Mouse (Mus musculus) stomach, postnatal 0 days (tissue): ENCODE results near the gene Scnm1. TPM values are rescaled to one million over a fixed set of nuclear protein-coding genes. Genes with fewer than 3 reads are reported as not detected.
A peak's percentile ranks its signal among the peaks of the same experiment; 100 is the strongest.

Source experiments
- ATAC-seq: fragments of 200-750 bp; cut with Nextera tagmentation; 2 replicates; pipeline ENCODE4 v1.8.0; 2017; ENCODE audit not compliant: low FRiP score, low TSS enrichment
- DNase-seq: peaks from one replicate; pipeline ENCODE4 v3.0.0-alpha.2; 2016; ENCODE audit warnings: low spot score
- H3K27ac ChIP-seq: fragments of 300-500 bp; sonication (generic); replicated peaks from 2 replicates; pipeline ENCODE4 v1.5.1; 2014; ENCODE audit warnings: mild to moderate bottlenecking, control low read depth
- H3K27me3 ChIP-seq: fragments of 300-500 bp; sonication (generic); 2 replicates; pipeline ENCODE4 v1.6.1; 2014; ENCODE audit warnings: low read length; ENCODE audit not compliant: control insufficient read depth, insufficient read depth
- H3K36me3 ChIP-seq: fragments of 300-500 bp; sonication (generic); 2 replicates; pipeline ENCODE4 v1.6.1; 2014; ENCODE audit warnings: low read length, mixed read lengths; ENCODE audit not compliant: control insufficient read depth, insufficient read depth
- H3K4me1 ChIP-seq: fragments of 300-500 bp; sonication (generic); replicated peaks from 2 replicates; pipeline ENCODE4 v1.6.1; 2014; ENCODE audit warnings: antibody characterized with exemption; ENCODE audit not compliant: control insufficient read depth, insufficient read depth
- H3K4me2 ChIP-seq: fragments of 300-500 bp; sonication (generic); replicated peaks from 2 replicates; pipeline ENCODE4 v1.6.1; 2014; ENCODE audit warnings: low read depth, mild to moderate bottlenecking, control low read depth, moderate library complexity
- H3K4me3 ChIP-seq: fragments of 300-500 bp; sonication (generic); 2 replicates; pipeline ENCODE4 v1.5.1; 2014; ENCODE audit warnings: low read depth, low read length, control low read depth
- H3K9ac ChIP-seq: fragments of 300-500 bp; sonication (generic); 2 replicates; pipeline ENCODE4 v1.6.1; 2014; ENCODE audit warnings: mild to moderate bottlenecking, low read length, control low read depth, mixed read lengths
- H3K9me3 ChIP-seq: fragments of 300-500 bp; sonication (generic); 2 replicates; pipeline ENCODE4 v1.6.1; 2016; ENCODE audit warnings: low read length; ENCODE audit not compliant: control insufficient read depth
- CTCF ChIP-seq: IDR thresholded peaks from 2 replicates; pipeline ENCODE4 v1.5.1; 2016; ENCODE audit warnings: antibody characterized with exemption, low read depth, mild to moderate bottlenecking, moderate library complexity
- EP300 ChIP-seq: optimal IDR thresholded peaks from 2 replicates; pipeline ENCODE3; 2016; ENCODE audit warnings: antibody characterized with exemption
- WGBS: fragments of 180-500 bp; shearing (Covaris S2); extraction: QIAGEN DNeasy Blood & Tissue Kit; methylation state at CpG from one replicate; pipeline ENCODE4 v1.1.7; 2014; 5-methylcytosine and 5-hydroxymethylcytosine counted together
- polyA plus RNA-seq: library from polyadenylated mRNA; unstranded; fragments of >200 nt; fragmentation: Nextera tagmentation; extraction: Ambion mirVana; gene quantifications from 2 replicates; pipeline ENCODE4 v1.2.1, GENCODE M21; 2015

Scnm1 gene
- polyA plus RNA-seq, 1 experiment from 2014 or later: 42.9 TPM

DNA sequence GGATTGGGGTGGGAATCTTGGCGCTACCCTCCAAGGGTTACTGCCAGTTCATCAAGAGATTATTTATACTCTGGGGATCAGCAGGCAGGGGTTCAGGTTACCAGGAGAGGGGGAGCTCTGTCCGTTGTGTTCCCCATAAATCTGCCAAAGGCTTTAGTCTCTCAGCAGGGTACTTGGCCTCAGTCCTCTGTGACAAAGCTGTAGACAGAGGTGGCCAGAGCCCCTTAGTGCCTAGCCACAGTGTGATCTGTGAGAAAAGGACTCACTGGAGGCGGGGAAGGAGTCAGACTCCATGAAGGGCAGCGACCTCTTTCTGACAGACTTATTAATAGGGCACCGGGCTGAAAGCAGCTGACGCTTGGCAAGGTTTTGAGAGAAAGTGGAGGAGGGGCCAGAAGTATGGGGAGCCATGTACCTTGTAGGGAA is 4.6 kb downstream of the Scnm1 start:
- Histone ChIP-seq H3K4me1 (peaks cover 6% of the 10 kb centered on the region; the same call in 1 of the 2 replicates), H3K27ac (no peak overlapping the region), H3K4me2 (no peak overlapping the region), H3K4me3 (no peak overlapping the region), H3K27me3 (no peaks in the 10 kb centered on the region), H3K9ac (no peak overlapping the region), H3K9me3 (no peaks in the 10 kb centered on the region), H3K36me3 (peaks cover 2% of the 10 kb centered on the region; the same call in 1 of the 2 replicates)
- DNase-seq (no peak), ATAC-seq (no peak)
- TF ChIP-seq EP300: no peak
- TF ChIP-seq CTCF: no peak
- WGBS: 30% methylated on average over 6 of the region's 6 CpGs

DNA sequence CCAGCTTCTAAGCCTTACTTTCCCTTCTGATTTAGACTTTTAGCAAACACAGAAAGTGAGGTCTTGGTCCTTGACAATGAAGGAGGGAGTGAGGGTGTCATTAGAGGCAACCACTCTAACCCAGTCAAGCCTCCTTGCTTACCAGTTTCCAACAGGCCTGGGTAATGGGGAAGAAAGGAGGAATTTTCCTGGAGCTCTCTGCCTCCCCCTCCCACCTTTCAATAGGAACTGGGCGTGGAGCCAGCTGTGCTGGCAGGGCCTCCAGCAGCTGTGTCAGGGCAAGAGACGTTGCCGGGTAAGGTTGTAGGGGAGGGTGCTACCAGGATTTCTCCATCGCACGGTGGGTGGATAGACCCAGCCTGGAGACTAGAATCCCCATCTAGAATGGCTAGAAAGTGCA is 8.8 kb downstream of the Scnm1 start:
- H3K4me1 ChIP-seq: 0 out of 2 replicates have a peak, but pooled peaks cover 3% of the 10 kb centered on the region
- no peak overlapping the region for H3K4me3 ChIP-seq
- no peaks in the 10 kb centered on the region for H3K9me3 ChIP-seq
- no peak for ATAC-seq
- peaks cover 18% of the 10 kb centered on the region for H3K36me3 ChIP-seq
- WGBS: 5% methylated on average over 5 of the region's 5 CpGs
- H3K9ac ChIP-seq: peak overlapping the region; percentile 23; the same call in 1 of the 2 replicates
- H3K27me3 ChIP-seq: no peaks in the 10 kb centered on the region
- peak overlapping the region; percentile 9; the same call in 1 of the 2 replicates for H3K27ac ChIP-seq
- DNase-seq: peak; percentile 66
- no peak for TF ChIP-seq EP300
- no peak for TF ChIP-seq CTCF
- no peak overlapping the region for H3K4me2 ChIP-seq

DNA sequence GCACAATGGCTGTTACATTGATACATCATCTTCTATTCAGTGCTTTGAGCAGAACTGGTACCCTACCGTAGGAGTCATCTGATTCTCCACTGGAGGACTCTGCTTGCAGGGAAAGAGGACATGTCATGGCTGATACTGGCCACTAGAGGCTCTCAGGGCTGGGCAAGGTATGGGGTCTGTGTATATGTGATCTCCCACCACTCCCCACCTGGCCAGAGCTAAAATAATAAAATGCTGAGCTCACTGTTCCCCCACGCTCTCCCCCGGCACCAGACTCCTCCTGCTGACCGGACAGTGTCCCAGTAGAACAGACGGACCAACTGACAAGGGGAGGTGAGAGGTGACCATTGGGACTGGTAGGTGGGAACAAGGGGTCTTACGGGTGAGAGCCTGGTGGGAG is 9.6 kb downstream of the Scnm1 start, which contains the start of gene Tmod4:
Gene Tmod4, plus strand, starts transcription at position 231 of the 400 bp plus-strand sequence.
- Histone ChIP-seq H3K9ac (peak within 1 kb of the TSS; percentile 23; the same call in 1 of the 2 replicates), H3K4me3 (no peak within 1 kb of the TSS), H3K36me3 (peaks cover 19% of the 10 kb centered on the region), H3K27me3 (no peaks in the 10 kb centered on the region), H3K4me1 (0 out of 2 replicates have a peak, but pooled peaks cover 3% of the 10 kb centered on the region), H3K9me3 (no peaks in the 10 kb centered on the region), H3K27ac (peak within 1 kb of the TSS; percentile 9), H3K4me2 (no peak within 1 kb of the TSS)
- ATAC-seq (peak; percentile 40; the same call in 1 of the 2 replicates), DNase-seq (peak; percentile 30)
- TF ChIP-seq EP300 (no peak), CTCF (peak; percentile 69)
- 53% methylated on average over 6 of the region's 6 CpGs for WGBS

DNA sequence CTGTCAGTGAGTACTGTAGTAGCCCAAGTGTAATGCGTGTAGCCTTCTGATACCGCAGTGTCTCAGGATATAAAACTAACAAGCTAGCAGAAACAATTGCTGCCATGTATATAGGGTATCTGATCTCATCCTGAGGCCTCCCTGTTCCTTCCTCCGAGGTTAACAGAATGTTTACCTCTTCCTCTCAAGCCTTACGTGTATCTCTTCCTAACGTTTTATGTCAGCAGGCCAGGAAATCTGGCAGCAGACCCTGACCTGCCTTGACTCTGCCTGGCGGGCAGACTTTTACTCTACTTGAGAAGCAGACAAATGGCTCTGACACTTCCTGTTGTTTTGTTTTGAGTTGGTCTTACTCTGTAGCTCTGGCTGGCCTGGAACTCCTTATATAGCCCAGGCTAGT is 12.2 kb downstream of the Scnm1 start:
- DNase-seq (no peak), ATAC-seq (no peak)
- WGBS: 64% methylated on average over 6 of the region's 6 CpGs
- Histone ChIP-seq H3K4me3 (no peak overlapping the region), H3K27ac (0 out of 2 replicates have a peak overlapping the region, but pooled peaks have one; percentile 24), H3K4me1 (0 out of 2 replicates have a peak, but pooled peaks cover 3% of the 10 kb centered on the region), H3K4me2 (no peak overlapping the region), H3K9ac (no peak overlapping the region), H3K27me3 (no peaks in the 10 kb centered on the region), H3K9me3 (no peaks in the 10 kb centered on the region), H3K36me3 (peaks cover 24% of the 10 kb centered on the region)
- TF ChIP-seq EP300: no peak

DNA sequence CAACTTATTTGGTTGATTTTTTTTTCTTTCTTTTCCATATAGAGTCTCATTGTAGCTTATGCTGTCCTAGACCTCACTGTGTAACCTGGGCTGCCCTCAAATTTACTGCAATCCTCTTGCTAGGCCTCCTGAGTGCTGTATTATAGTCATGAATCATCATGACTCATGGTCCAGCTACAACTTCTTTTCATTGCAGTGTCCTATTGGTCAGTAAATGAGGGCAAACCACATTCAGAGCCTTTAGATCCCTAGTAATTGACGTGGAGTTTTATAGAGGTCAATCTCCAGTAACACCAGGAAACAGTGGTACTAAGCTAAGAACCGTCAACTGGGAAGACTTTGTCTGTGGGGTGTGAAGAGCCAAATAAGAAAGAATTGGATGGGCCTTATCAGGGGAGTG is 16.1 kb downstream of the Scnm1 start:
- DNase-seq: no peak
- no peak for ATAC-seq
- Histone ChIP-seq H3K4me1 (no peaks in the 10 kb centered on the region), H3K9ac (no peak overlapping the region), H3K27ac (no peak overlapping the region), H3K4me2 (no peak overlapping the region), H3K36me3 (peaks cover 27% of the 10 kb centered on the region), H3K9me3 (no peaks in the 10 kb centered on the region), H3K4me3 (no peak overlapping the region), H3K27me3 (no peaks in the 10 kb centered on the region)
- TF ChIP-seq CTCF: no peak
- WGBS: 89% methylated on average over 2 of the region's 2 CpGs

DNA sequence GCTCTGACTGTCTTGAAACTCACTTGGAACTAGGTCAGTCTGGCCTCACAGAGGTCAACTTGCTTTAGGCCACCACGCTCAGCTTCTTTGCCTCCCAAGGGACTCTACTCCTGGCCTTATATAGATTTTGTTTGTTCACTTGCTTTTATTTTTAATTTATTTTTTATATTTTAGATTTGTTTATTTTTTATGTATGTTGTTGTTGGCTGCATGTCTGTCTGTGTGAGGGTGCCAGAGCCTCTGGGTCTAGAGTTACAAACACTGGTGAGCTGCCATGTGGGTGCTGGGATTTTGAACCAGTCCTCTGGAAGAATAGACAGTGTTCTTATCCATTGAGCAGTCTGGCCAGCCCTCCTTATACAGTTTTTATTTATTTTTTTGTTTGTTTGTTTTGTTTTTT is 21.1 kb downstream of the Scnm1 start:
- no peak for ATAC-seq

More for the DNA sequence above, 21.1 kb downstream of the Scnm1 start:
- peaks cover 6% of the 10 kb centered on the region for H3K36me3 ChIP-seq
- H3K9me3 ChIP-seq: no peaks in the 10 kb centered on the region
- no peaks in the 10 kb centered on the region for H3K27me3 ChIP-seq
- H3K27ac ChIP-seq: no peak overlapping the region
- H3K4me2 ChIP-seq: no peak overlapping the region
- no peak overlapping the region for H3K9ac ChIP-seq
- TF ChIP-seq CTCF (no peak), EP300 (no peak)
- WGBS: 91% methylated on average over 1 of the region's 1 CpGs
- no peaks in the 10 kb centered on the region for H3K4me1 ChIP-seq
- H3K4me3 ChIP-seq: no peak overlapping the region
- DNase-seq: no peak
